Comparison of ENCODE assay signal across 8 mouse cellular contexts in genomic region chr4:82511524-82511923, GRCm38 (mm10).
DNase-seq lines count a peak whose midpoint lies in the region; ATAC-seq and TF ChIP-seq lines count a peak whose summit lies in the region.

No protein-coding gene starts in this region.

- under 1% methylated on average over 8 of the region's 8 CpGs for WGBS in forebrain, postnatal 0 days
- 0% methylated on average over 8 of the region's 8 CpGs for WGBS in hindbrain, embryonic 16.5 days
- WGBS in limb, embryonic 14.5 days, result 2% methylated on average over 8 of the region's 8 CpGs
- 1% methylated on average over 8 of the region's 8 CpGs for WGBS in neural tube, embryonic 12.5 days

- no peaks in the 10 kb centered on the region; the same call in 1 of the 2 replicates for H3K4me1 ChIP-seq in brown adipose tissue, adult 24 weeks (ENCODE audit: control insufficient read depth, insufficient read depth, insufficient read length, low read length)
- peaks cover 6% of the 10 kb centered on the region; the same call in 1 of the 2 replicates for H3K4me1 ChIP-seq in forebrain, postnatal 0 days (ENCODE audit: insufficient read depth)
- no peaks in the 10 kb centered on the region; the same call in none of the 2 replicates for H3K4me1 ChIP-seq in hindbrain, embryonic 16.5 days (ENCODE audit: control insufficient read depth, insufficient read depth, low read depth, low read length)
- peaks cover 46% of the 10 kb centered on the region for H3K4me1 ChIP-seq in limb, embryonic 14.5 days (ENCODE audit: control insufficient read depth, insufficient read depth, low read length)
- H3K4me1 ChIP-seq in neural tube, embryonic 12.5 days, result peaks cover 35% of the 10 kb centered on the region

- peak; percentile 67 to 69 for DNase-seq in cerebellum, adult 18-20 months
- DNase-seq in cerebellum, adult 11 months, result no peak
- peak; percentile 86 for DNase-seq in forebrain, postnatal 0 days
- DNase-seq in limb, embryonic 14.5 days (ENCODE audit: low spot score), result peak; percentile 62
- DNase-seq in B cell, adult 2 months, result no peak

- no peaks in the 10 kb centered on the region for H3K27me3 ChIP-seq in forebrain, postnatal 0 days (ENCODE audit: insufficient read depth, low read length)
- H3K27me3 ChIP-seq in hindbrain, embryonic 16.5 days (replicated peaks; ENCODE audit: control insufficient read depth, insufficient read depth, low read length), result no peaks in the 10 kb centered on the region
- H3K27me3 ChIP-seq in limb, embryonic 14.5 days (ENCODE audit: control insufficient read depth, insufficient read depth, low read length), result no peaks in the 10 kb centered on the region
- H3K27me3 ChIP-seq in neural tube, embryonic 12.5 days (replicated peaks), result no peaks in the 10 kb centered on the region

- H3K4me3 ChIP-seq in brown adipose tissue, adult 24 weeks (ENCODE audit: insufficient read depth, low read depth, low read length), result peak overlapping the region; percentile 57
- H3K4me3 ChIP-seq in forebrain, postnatal 0 days (ENCODE audit: low read depth, low read length), result peak overlapping the region; percentile 51
- H3K4me3 ChIP-seq in hindbrain, embryonic 16.5 days (ENCODE audit: low read length), result peak overlapping the region; percentile 56
- peak overlapping the region; percentile 44 for H3K4me3 ChIP-seq in limb, embryonic 14.5 days (replicated peaks; ENCODE audit: low read length)
- H3K4me3 ChIP-seq in neural tube, embryonic 12.5 days, result no peak overlapping the region; the same call in 1 of the 2 replicates

- ATAC-seq in forebrain, postnatal 0 days, result no peak
- ATAC-seq in hindbrain, embryonic 16.5 days, result peak; percentile 54
- ATAC-seq in limb, embryonic 14.5 days (ENCODE audit: low FRiP score, low read depth), result no peak
- ATAC-seq in neural tube, embryonic 12.5 days (ENCODE audit: low FRiP score, low read depth), result peak; percentile 30

- H3K27ac ChIP-seq in brown adipose tissue, adult 24 weeks (replicated peaks; ENCODE audit: low read depth, low read length), result peak overlapping the region; percentile 93
- H3K27ac ChIP-seq in forebrain, postnatal 0 days (ENCODE audit: low read depth, low read length), result peak overlapping the region; percentile 91
- peak overlapping the region; percentile 90 for H3K27ac ChIP-seq in hindbrain, embryonic 16.5 days (ENCODE audit: low read depth, low read length)
- peak overlapping the region; percentile 91 for H3K27ac ChIP-seq in limb, embryonic 14.5 days (replicated peaks; ENCODE audit: low read depth, low read length)
- H3K27ac ChIP-seq in neural tube, embryonic 12.5 days, result peak overlapping the region; percentile 81; the same call in 1 of the 2 replicates

- no peak for TF ChIP-seq POLR2A in limb, embryonic 14.5 days (IDR thresholded peaks at IDR 0.05; ENCODE audit: borderline replicate concordance, extremely low read depth, insufficient read depth, insufficient read length)

- H3K9ac ChIP-seq in forebrain, postnatal 0 days, result peak overlapping the region; percentile 64
- peak overlapping the region; percentile 44 for H3K9ac ChIP-seq in hindbrain, embryonic 16.5 days (ENCODE audit: low read depth, low read length)
- peak overlapping the region; percentile 67 for H3K9ac ChIP-seq in limb, embryonic 14.5 days (ENCODE audit: low read depth, low read length, severe bottlenecking)
- peak overlapping the region; percentile 70 for H3K9ac ChIP-seq in neural tube, embryonic 12.5 days

- no peaks in the 10 kb centered on the region for H3K9me3 ChIP-seq in forebrain, postnatal 0 days (ENCODE audit: low read length)
- no peaks in the 10 kb centered on the region for H3K9me3 ChIP-seq in hindbrain, embryonic 16.5 days (ENCODE audit: control insufficient read depth, low read length)
- no peaks in the 10 kb centered on the region for H3K9me3 ChIP-seq in limb, embryonic 14.5 days (ENCODE audit: control insufficient read depth, low read length)
- H3K9me3 ChIP-seq in neural tube, embryonic 12.5 days, result no peaks in the 10 kb centered on the region

- no peaks in the 10 kb centered on the region for H3K36me3 ChIP-seq in forebrain, postnatal 0 days (ENCODE audit: insufficient read depth)
- H3K36me3 ChIP-seq in hindbrain, embryonic 16.5 days (ENCODE audit: control insufficient read depth, insufficient read depth, low read length), result no peaks in the 10 kb centered on the region
- H3K36me3 ChIP-seq in limb, embryonic 14.5 days (ENCODE audit: control insufficient read depth, insufficient read depth, low read length), result no peaks in the 10 kb centered on the region
- H3K36me3 ChIP-seq in neural tube, embryonic 12.5 days, result no peaks in the 10 kb centered on the region

- no peak for TF ChIP-seq CTCF in forebrain, postnatal 0 days (IDR thresholded peaks at IDR 0.05; ENCODE audit: low read depth)

- peak overlapping the region; percentile 86 for H3K4me2 ChIP-seq in forebrain, postnatal 0 days (ENCODE audit: low read depth)
- peak overlapping the region; percentile 88 for H3K4me2 ChIP-seq in hindbrain, embryonic 16.5 days (ENCODE audit: low read length)
- H3K4me2 ChIP-seq in limb, embryonic 14.5 days (replicated peaks; ENCODE audit: low read depth, low read length, severe bottlenecking), result peak overlapping the region; percentile 96
- H3K4me2 ChIP-seq in neural tube, embryonic 12.5 days (replicated peaks), result peak overlapping the region; percentile 92

Comparison
In these comparisons a context has a peak if more than half of its experiments do, and no peak if none do; other contexts are left out.
1. DNase-seq: peak in cerebellum, adult 18-20 months (2 of 2), forebrain, postnatal 0 days (single experiment) and limb, embryonic 14.5 days (single experiment); none in cerebellum, adult 11 months (single experiment) and B cell, adult 2 months (0 of 2).
2. ATAC-seq: peak in hindbrain, embryonic 16.5 days (single experiment) and neural tube, embryonic 12.5 days (single experiment); none in forebrain, postnatal 0 days (single experiment) and limb, embryonic 14.5 days (single experiment).
3. Peak in every context shown above with its lines, with median percentiles within 50 percentile points of each other: H3K27ac ChIP-seq, H3K4me2 ChIP-seq and H3K9ac ChIP-seq.